Mouse (Mus musculus) intestine, embryonic 16.5 days (tissue): ENCODE measurements around the gene Aimp1. TPM values are rescaled to one million over a fixed set of nuclear protein-coding genes. Genes with fewer than 3 reads are reported as not detected.

ENCODE experiments used
- ATAC-seq: fragments of 200-750 bp; cut with Nextera tagmentation; 2 replicates; pipeline ENCODE4 v1.8.0; 2017; ENCODE audit warnings: moderate TSS enrichment, moderate library complexity
- H3K27ac ChIP-seq: fragments of 300-500 bp; sonication (generic); 2 replicates; pipeline ENCODE4 v1.5.1; 2014; ENCODE audit warnings: mild to moderate bottlenecking, low read length
- H3K27me3 ChIP-seq: fragments of 300-500 bp; sonication (generic); replicated peaks from 2 replicates; pipeline ENCODE4 v1.6.1; 2014; ENCODE audit warnings: low read length, control low read depth, mixed read lengths; ENCODE audit not compliant: control insufficient read depth, insufficient read depth
- H3K36me3 ChIP-seq: fragments of 300-500 bp; sonication (generic); 2 replicates; pipeline ENCODE4 v1.6.1; 2014; ENCODE audit warnings: low read length, control low read depth; ENCODE audit not compliant: control insufficient read depth, insufficient read depth
- H3K4me1 ChIP-seq: fragments of 300-500 bp; sonication (generic); 2 replicates; pipeline ENCODE4 v1.6.1; 2014; ENCODE audit warnings: low read length, control low read depth, mixed read lengths; ENCODE audit not compliant: control insufficient read depth, insufficient read depth
- H3K4me2 ChIP-seq: fragments of 300-500 bp; sonication (generic); 2 replicates; pipeline ENCODE4 v1.6.1; 2014; ENCODE audit warnings: low read depth, low read length, control low read depth
- H3K4me3 ChIP-seq: fragments of 300-500 bp; sonication (generic); 2 replicates; pipeline ENCODE4 v1.5.1; 2014; ENCODE audit warnings: mild to moderate bottlenecking, low read length
- H3K9ac ChIP-seq: fragments of 300-500 bp; sonication (generic); 2 replicates; pipeline ENCODE4 v1.6.1; 2014; ENCODE audit warnings: low read depth, low read length
- H3K9me3 ChIP-seq: fragments of 300-500 bp; sonication (generic); 2 replicates; pipeline ENCODE4 v1.6.1; 2016; ENCODE audit warnings: low read length, control low read depth; ENCODE audit not compliant: control insufficient read depth
- WGBS: fragments of 180-500 bp; shearing (Covaris S2); extraction: QIAGEN DNeasy Blood & Tissue Kit; methylation state at CpG from one replicate; pipeline ENCODE4 v1.1.7; 2014; 5-methylcytosine and 5-hydroxymethylcytosine counted together
- polyA plus RNA-seq: library from polyadenylated mRNA; unstranded; fragments of >200 nt; fragmentation: Nextera tagmentation; extraction: Ambion mirVana; gene quantifications from 2 replicates; pipeline ENCODE4 v1.2.1, GENCODE M21; 2015

Gene Aimp1
- polyA plus RNA-seq, result 75.5 and 78.8 TPM in 2 replicates

GRCm38 (mm10) chr3:132684231-132684928 lies at the start of gene Aimp1:
TSS of gene Aimp1 (minus strand) at chr3:132684370.
- peaks cover 5% of the 10 kb centered on the region for H3K4me1 ChIP-seq
- peak within 1 kb of the TSS; percentile 96 for H3K27ac ChIP-seq
- H3K4me2 ChIP-seq, result peak within 1 kb of the TSS; percentile 77
- H3K27me3 ChIP-seq, result no peaks in the 10 kb centered on the region
- no peaks in the 10 kb centered on the region for H3K36me3 ChIP-seq
- peak within 1 kb of the TSS; percentile 90 for H3K9ac ChIP-seq
- under 1% methylated on average over 27 of the region's 27 CpGs for WGBS
- peak within 1 kb of the TSS; percentile 85 for H3K4me3 ChIP-seq
- H3K9me3 ChIP-seq, result no peaks in the 10 kb centered on the region
- no peak for ATAC-seq

GRCm38 (mm10) chr3:132724326-132724725 lies 40.2 kb upstream of the Aimp1 start:
- ATAC-seq, result no peak
- Histone ChIP-seq H3K36me3 (peaks cover 11% of the 10 kb centered on the region), H3K4me1 (no peaks in the 10 kb centered on the region), H3K4me3 (no peak overlapping the region), H3K27ac (no peak overlapping the region), H3K9me3 (no peaks in the 10 kb centered on the region), H3K4me2 (no peak overlapping the region), H3K9ac (no peak overlapping the region), H3K27me3 (no peaks in the 10 kb centered on the region)
- WGBS, result 86% methylated on average over 3 of the region's 3 CpGs

- no peak overlapping the region for H3K4me2 ChIP-seq
- no peaks in the 10 kb centered on the region for H3K4me1 ChIP-seq
- no peak for ATAC-seq
- 91% methylated on average over 4 of the region's 4 CpGs for WGBS
- H3K9ac ChIP-seq, result no peak overlapping the region
- peaks cover 7% of the 10 kb centered on the region; the same call in 1 of the 2 replicates for H3K36me3 ChIP-seq
- no peaks in the 10 kb centered on the region for H3K9me3 ChIP-seq
- H3K4me3 ChIP-seq, result no peak overlapping the region
- no peak overlapping the region for H3K27ac ChIP-seq
- no peaks in the 10 kb centered on the region for H3K27me3 ChIP-seq
These were observed 33.1 kb upstream of the Aimp1 start for GRCm38 (mm10) chr3:132717316-132717715.

- H3K36me3 ChIP-seq, result no peaks in the 10 kb centered on the region
- H3K4me3 ChIP-seq, result no peak overlapping the region
- H3K4me2 ChIP-seq, result no peak overlapping the region
- H3K9me3 ChIP-seq, result no peaks in the 10 kb centered on the region
- no peak for ATAC-seq
- no peak overlapping the region for H3K9ac ChIP-seq
- H3K27me3 ChIP-seq, result no peaks in the 10 kb centered on the region
- 50% methylated on average over 5 of the region's 5 CpGs for WGBS
- no peaks in the 10 kb centered on the region for H3K4me1 ChIP-seq
- H3K27ac ChIP-seq, result no peak overlapping the region
These were observed 29.7 kb upstream of the Aimp1 start for GRCm38 (mm10) chr3:132713913-132714312.

GRCm38 (mm10) chr3:132706977-132707376 lies 22.8 kb upstream of the Aimp1 start:
- H3K9ac ChIP-seq, result no peak overlapping the region
- no peak overlapping the region for H3K4me3 ChIP-seq
- no peaks in the 10 kb centered on the region for H3K4me1 ChIP-seq
- H3K27me3 ChIP-seq, result no peaks in the 10 kb centered on the region
- no peak overlapping the region for H3K4me2 ChIP-seq
- WGBS, result 81% methylated on average over 4 of the region's 4 CpGs
- no peaks in the 10 kb centered on the region for H3K36me3 ChIP-seq
- H3K9me3 ChIP-seq, result no peaks in the 10 kb centered on the region
- H3K27ac ChIP-seq, result no peak overlapping the region
- ATAC-seq, result no peak

GRCm38 (mm10) chr3:132704216-132704615 lies 20.0 kb upstream of the Aimp1 start:
- no peak for ATAC-seq
- Histone ChIP-seq H3K4me1 (no peaks in the 10 kb centered on the region), H3K9ac (no peak overlapping the region), H3K9me3 (no peaks in the 10 kb centered on the region), H3K36me3 (no peaks in the 10 kb centered on the region), H3K27me3 (no peaks in the 10 kb centered on the region), H3K4me2 (no peak overlapping the region), H3K4me3 (no peak overlapping the region), H3K27ac (no peak overlapping the region)
- WGBS, result 82% methylated on average over 3 of the region's 3 CpGs

- H3K4me1 ChIP-seq, result no peaks in the 10 kb centered on the region
- no peak overlapping the region for H3K4me2 ChIP-seq
- ATAC-seq, result no peak
- H3K4me3 ChIP-seq, result no peak overlapping the region
- no peak overlapping the region for H3K9ac ChIP-seq
- no peaks in the 10 kb centered on the region for H3K27me3 ChIP-seq
- H3K9me3 ChIP-seq, result no peaks in the 10 kb centered on the region
- WGBS, result 73% methylated on average over 3 of the region's 3 CpGs
- H3K36me3 ChIP-seq, result no peaks in the 10 kb centered on the region
- no peak overlapping the region for H3K27ac ChIP-seq
These were observed 17.2 kb upstream of the Aimp1 start for GRCm38 (mm10) chr3:132701368-132701767.

GRCm38 (mm10) chr3:132683447-132684230 lies 531 bp downstream of the Aimp1 start, which contains the start of gene Tbck:
TSS of gene Tbck (plus strand) at chr3:132684144.
- Histone ChIP-seq H3K27me3 (no peaks in the 10 kb centered on the region), H3K27ac (peak within 1 kb of the TSS; percentile 96)
- under 1% methylated on average over 42 of the region's 42 CpGs for WGBS

GRCm38 (mm10) chr3:132677494-132677893 lies 6.7 kb downstream of the Aimp1 start:
- ATAC-seq, result peak; percentile 92
- no peaks in the 10 kb centered on the region for H3K27me3 ChIP-seq
- H3K9me3 ChIP-seq, result no peaks in the 10 kb centered on the region
- H3K36me3 ChIP-seq, result no peaks in the 10 kb centered on the region; the same call in 1 of the 2 replicates
- H3K27ac ChIP-seq, result no peak overlapping the region
- no peak overlapping the region for H3K4me3 ChIP-seq
- H3K4me1 ChIP-seq, result peaks cover 7% of the 10 kb centered on the region
- H3K4me2 ChIP-seq, result no peak overlapping the region
- 56% methylated on average over 2 of the region's 2 CpGs for WGBS
- no peak overlapping the region for H3K9ac ChIP-seq

More at GRCm38 (mm10) chr3:132683447-132684230, 531 bp downstream of the Aimp1 start, which contains the start of gene Tbck:
- Histone ChIP-seq H3K4me2 (peak within 1 kb of the TSS; percentile 77), H3K36me3 (no peaks in the 10 kb centered on the region), H3K9me3 (no peaks in the 10 kb centered on the region), H3K4me1 (peaks cover 5% of the 10 kb centered on the region), H3K9ac (peak within 1 kb of the TSS; percentile 90), H3K4me3 (peak within 1 kb of the TSS; percentile 85)
- ATAC-seq, result peak; percentile 98
